Mouse (Mus musculus): ENCODE results near the gene Map4k5. TPM values are rescaled to one million over a fixed set of nuclear protein-coding genes. Genes with fewer than 3 reads are reported as not detected.

Gene Map4k5
- polyA plus RNA-seq, 1 experiment, result 6.7 TPM

- Histone ChIP-seq H3K36me3 (ENCODE audit: control insufficient read depth, insufficient read depth, low read length) (peaks cover 14% of the 10 kb centered on the region), H3K27me3 (ENCODE audit: control insufficient read depth, insufficient read depth, low read length) (no peaks in the 10 kb centered on the region), H3K27ac (ENCODE audit: insufficient read depth, low read length) (no peak overlapping the region), H3K4me1 (ENCODE audit: control insufficient read depth, insufficient read depth, insufficient read length) (no peaks in the 10 kb centered on the region; the same call in 1 of the 2 replicates), H3K4me3 (ENCODE audit: extremely low read depth, insufficient read depth, insufficient read length) (no peak overlapping the region)
- TF ChIP-seq POLR2A (IDR thresholded peaks at IDR 0.05; ENCODE audit: low read depth, low read length), result no peak
- no peak for TF ChIP-seq CTCF (IDR thresholded peaks at IDR 0.05; ENCODE audit: extremely low read depth, insufficient read depth, insufficient read length, insufficient replicate concordance)
- DNase-seq (ENCODE audit: low read depth in 1 of 2, low spot score in 2 of 2), result no peak
- 90% methylated on average over 12 of the region's 12 CpGs for WGBS
These were observed 44.7 kb downstream of the Map4k5 start for GRCm38 (mm10) chr12:69848083-69848878.

GRCm38 (mm10) chr12:69846499-69846898 is 46.5 kb downstream of the Map4k5 start:
- H3K27me3 ChIP-seq (ENCODE audit: control insufficient read depth, insufficient read depth, low read length), result no peaks in the 10 kb centered on the region
- peaks cover 12% of the 10 kb centered on the region for H3K36me3 ChIP-seq (ENCODE audit: control insufficient read depth, insufficient read depth, low read length)
- no peak for DNase-seq (ENCODE audit: low read depth in 1 of 2, low spot score in 2 of 2)
- H3K27ac ChIP-seq (ENCODE audit: insufficient read depth, low read length), result no peak overlapping the region
- no peaks in the 10 kb centered on the region for H3K4me1 ChIP-seq (ENCODE audit: control insufficient read depth, insufficient read depth, insufficient read length)
- TF ChIP-seq POLR2A (IDR thresholded peaks at IDR 0.05; ENCODE audit: low read depth, low read length) (no peak), CTCF (IDR thresholded peaks at IDR 0.05; ENCODE audit: extremely low read depth, insufficient read depth, insufficient read length, insufficient replicate concordance) (no peak)
- 94% methylated on average over 9 of the region's 9 CpGs for WGBS
- no peak overlapping the region for H3K4me3 ChIP-seq (ENCODE audit: extremely low read depth, insufficient read depth, insufficient read length)

GRCm38 (mm10) chr12:69845722-69846121 is 47.3 kb downstream of the Map4k5 start:
- Histone ChIP-seq H3K27me3 (ENCODE audit: control insufficient read depth, insufficient read depth, low read length) (no peaks in the 10 kb centered on the region), H3K4me1 (ENCODE audit: control insufficient read depth, insufficient read depth, insufficient read length) (no peaks in the 10 kb centered on the region), H3K27ac (ENCODE audit: insufficient read depth, low read length) (no peak overlapping the region), H3K4me3 (ENCODE audit: extremely low read depth, insufficient read depth, insufficient read length) (no peak overlapping the region), H3K36me3 (ENCODE audit: control insufficient read depth, insufficient read depth, low read length) (peaks cover 14% of the 10 kb centered on the region)
- WGBS, result 83% methylated on average over 9 of the region's 9 CpGs
- no peak for DNase-seq (ENCODE audit: low read depth in 1 of 2, low spot score in 2 of 2)
- no peak for TF ChIP-seq POLR2A (IDR thresholded peaks at IDR 0.05; ENCODE audit: low read depth, low read length)
- TF ChIP-seq CTCF (IDR thresholded peaks at IDR 0.05; ENCODE audit: extremely low read depth, insufficient read depth, insufficient read length, insufficient replicate concordance), result no peak

GRCm38 (mm10) chr12:69843531-69844445 is 49.2 kb downstream of the Map4k5 start:
- no peaks in the 10 kb centered on the region for H3K27me3 ChIP-seq (ENCODE audit: control insufficient read depth, insufficient read depth, low read length)
- H3K4me1 ChIP-seq (ENCODE audit: control insufficient read depth, insufficient read depth, insufficient read length), result peaks cover under 1% of the 10 kb centered on the region; the same call in 1 of the 2 replicates
- WGBS, result 93% methylated on average over 19 of the region's 19 CpGs
- H3K27ac ChIP-seq (ENCODE audit: insufficient read depth, low read length), result no peak overlapping the region
- TF ChIP-seq CTCF (IDR thresholded peaks at IDR 0.05; ENCODE audit: extremely low read depth, insufficient read depth, insufficient read length, insufficient replicate concordance) (no peak), POLR2A (IDR thresholded peaks at IDR 0.05; ENCODE audit: low read depth, low read length) (no peak)
- H3K36me3 ChIP-seq (ENCODE audit: control insufficient read depth, insufficient read depth, low read length), result peaks cover 11% of the 10 kb centered on the region
- no peak for DNase-seq (ENCODE audit: low read depth in 1 of 2, low spot score in 2 of 2)
- H3K4me3 ChIP-seq (ENCODE audit: extremely low read depth, insufficient read depth, insufficient read length), result no peak overlapping the region

- Histone ChIP-seq H3K4me1 (ENCODE audit: control insufficient read depth, insufficient read depth, insufficient read length) (peaks cover 4% of the 10 kb centered on the region; the same call in 1 of the 2 replicates), H3K4me3 (ENCODE audit: extremely low read depth, insufficient read depth, insufficient read length) (no peak overlapping the region), H3K27me3 (ENCODE audit: control insufficient read depth, insufficient read depth, low read length) (no peaks in the 10 kb centered on the region), H3K36me3 (ENCODE audit: control insufficient read depth, insufficient read depth, low read length) (peaks cover 4% of the 10 kb centered on the region), H3K27ac (ENCODE audit: insufficient read depth, low read length) (peak overlapping the region; percentile 30; the same call in 1 of the 2 replicates)
- TF ChIP-seq CTCF (IDR thresholded peaks at IDR 0.05; ENCODE audit: extremely low read depth, insufficient read depth, insufficient read length, insufficient replicate concordance) (no peak), POLR2A (IDR thresholded peaks at IDR 0.05; ENCODE audit: low read depth, low read length) (no peak)
- peak; percentile 49 to 50 for DNase-seq (ENCODE audit: low read depth in 1 of 2, low spot score in 2 of 2)
- WGBS, result 39% methylated on average over 11 of the region's 11 CpGs
These were observed 54.6 kb downstream of the Map4k5 start for GRCm38 (mm10) chr12:69838376-69838775.

- Histone ChIP-seq H3K27ac (ENCODE audit: insufficient read depth, low read length) (no peak overlapping the region), H3K4me3 (ENCODE audit: extremely low read depth, insufficient read depth, insufficient read length) (no peak overlapping the region), H3K27me3 (ENCODE audit: control insufficient read depth, insufficient read depth, low read length) (no peaks in the 10 kb centered on the region), H3K4me1 (ENCODE audit: control insufficient read depth, insufficient read depth, insufficient read length) (peaks cover 4% of the 10 kb centered on the region; the same call in 1 of the 2 replicates), H3K36me3 (ENCODE audit: control insufficient read depth, insufficient read depth, low read length) (peaks cover 7% of the 10 kb centered on the region; the same call in 1 of the 2 replicates)
- no peak for DNase-seq (ENCODE audit: low read depth in 1 of 2, low spot score in 2 of 2)
- 95% methylated on average over 12 of the region's 12 CpGs for WGBS
- TF ChIP-seq CTCF (IDR thresholded peaks at IDR 0.05; ENCODE audit: extremely low read depth, insufficient read depth, insufficient read length, insufficient replicate concordance), result no peak
- TF ChIP-seq POLR2A (IDR thresholded peaks at IDR 0.05; ENCODE audit: low read depth, low read length), result no peak
These were observed 58.9 kb downstream of the Map4k5 start for GRCm38 (mm10) chr12:69833982-69834604.

Data from spleen, adult 2 months (tissue).